Mouse (Mus musculus) bone marrow, adult 2 months (tissue): ENCODE results near the gene Banp.

Source experiments
- CTCF ChIP-seq: fragments of 200-500 bp; IDR thresholded peaks from 2 replicates; pipeline ENCODE4 v1.5.1; 2011; ENCODE audit warnings: low read length, control low read depth; ENCODE audit not compliant: control insufficient read depth, insufficient read depth
- POLR2A ChIP-seq: fragments of 200-500 bp; IDR thresholded peaks from 2 replicates; pipeline ENCODE4 v1.6.1; 2011; ENCODE audit warnings: low read depth, mild to moderate bottlenecking, control low read depth, low read length, borderline replicate concordance; ENCODE audit not compliant: control insufficient read depth

- TF ChIP-seq POLR2A (peak; percentile 50; the same call in 1 of the 2 replicates), CTCF (no peak; the same call in 1 of the 2 replicates)
These were observed 1.5 kb downstream of the Banp start for GRCm38 (mm10) chr8:121950749-121951655.
